Mouse (Mus musculus) cerebellum, adult 2 months (tissue): ENCODE measurements around the gene Mgl2. TPM values are rescaled to one million over a fixed set of nuclear protein-coding genes. Genes with fewer than 3 reads are reported as not detected.

ENCODE experiments used
- DNase-seq, 2 experiments: peaks; one replicate each; pipeline ENCODE4 v3.0.0; 2021
- H3K27ac ChIP-seq: fragments of 200-500 bp; 2 replicates; pipeline ENCODE4 v1.5.1; 2012; ENCODE audit warnings: low read length, control low read depth, inconsistent platforms; ENCODE audit not compliant: insufficient read depth
- H3K27me3 ChIP-seq: fragments of 200-500 bp; 2 replicates; pipeline ENCODE4 v1.6.1; 2012; ENCODE audit warnings: inconsistent platforms, mild to moderate bottlenecking, low read length, moderate library complexity; ENCODE audit not compliant: control insufficient read depth, insufficient read depth
- H3K4me1 ChIP-seq: fragments of 200-500 bp; 2 replicates; pipeline ENCODE4 v1.6.1; 2011; ENCODE audit warnings: low read length; ENCODE audit not compliant: control insufficient read depth, insufficient read depth
- H3K4me3 ChIP-seq: fragments of 200-500 bp; replicated peaks from 2 replicates; pipeline ENCODE3; 2011; ENCODE audit warnings: mild to moderate bottlenecking, low read depth, low read length, control low read depth; ENCODE audit not compliant: insufficient read depth
- CTCF ChIP-seq: fragments of 200-500 bp; IDR thresholded peaks from 2 replicates; pipeline ENCODE4 v1.5.1; 2011; ENCODE audit warnings: low read depth, mild to moderate bottlenecking, control low read depth, low read length, moderate library complexity, borderline replicate concordance; ENCODE audit not compliant: insufficient read depth
- POLR2A ChIP-seq: fragments of 200-500 bp; IDR thresholded peaks from 2 replicates; pipeline ENCODE4 v1.6.1; 2011; ENCODE audit warnings: low read length, control low read depth, borderline replicate concordance; ENCODE audit not compliant: insufficient read depth
- WGBS: fragments of 180-500 bp; shearing (Covaris S2); methylation state at CpG from one replicate; pipeline ENCODE4 v1.1.7; 2018; 5-methylcytosine and 5-hydroxymethylcytosine counted together
- polyA plus RNA-seq: library from polyadenylated mRNA; depleted of rRNA; stranded (reverse); fragments of >200 nt; gene quantifications from 2 replicates; pipeline ENCODE4 v1.2.3, GENCODE M21; 2012; rRNA removed

Gene Mgl2
- 2.4 and 2.5 TPM in 2 replicates for polyA plus RNA-seq

DNA sequence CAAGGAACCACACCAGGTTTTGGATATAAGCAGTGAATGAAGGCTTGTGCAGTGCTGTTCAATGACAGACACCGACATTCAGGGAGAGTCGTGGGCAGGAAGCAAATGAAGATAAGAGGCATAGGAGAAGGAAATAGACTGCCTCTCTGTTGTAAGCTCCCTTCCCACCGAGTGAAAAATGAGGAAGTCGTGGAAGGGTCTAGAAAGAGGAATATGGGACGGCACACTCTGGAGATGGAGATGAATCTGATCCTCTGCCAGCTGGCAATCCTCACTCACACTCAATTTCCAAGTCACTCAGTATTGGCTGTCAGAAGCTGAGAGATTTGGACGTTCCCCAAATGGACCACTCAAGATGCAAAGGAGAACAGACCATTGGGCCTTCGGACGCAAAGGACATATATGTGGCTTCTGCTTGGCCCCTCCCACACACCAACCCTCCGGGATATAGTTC is at the start of gene Mgl2:
Gene Mgl2, plus strand, starts transcription at position 404 of the 454 bp plus-strand sequence.
- no peaks in the 10 kb centered on the region for H3K27me3 ChIP-seq
- no peak for DNase-seq
- no peak within 1 kb of the TSS for H3K4me3 ChIP-seq
- no peak for TF ChIP-seq POLR2A
- TF ChIP-seq CTCF = no peak
- 35% methylated on average over 9 of the region's 9 CpGs for WGBS
- no peaks in the 10 kb centered on the region for H3K4me1 ChIP-seq
- H3K27ac ChIP-seq = no peak within 1 kb of the TSS

DNA sequence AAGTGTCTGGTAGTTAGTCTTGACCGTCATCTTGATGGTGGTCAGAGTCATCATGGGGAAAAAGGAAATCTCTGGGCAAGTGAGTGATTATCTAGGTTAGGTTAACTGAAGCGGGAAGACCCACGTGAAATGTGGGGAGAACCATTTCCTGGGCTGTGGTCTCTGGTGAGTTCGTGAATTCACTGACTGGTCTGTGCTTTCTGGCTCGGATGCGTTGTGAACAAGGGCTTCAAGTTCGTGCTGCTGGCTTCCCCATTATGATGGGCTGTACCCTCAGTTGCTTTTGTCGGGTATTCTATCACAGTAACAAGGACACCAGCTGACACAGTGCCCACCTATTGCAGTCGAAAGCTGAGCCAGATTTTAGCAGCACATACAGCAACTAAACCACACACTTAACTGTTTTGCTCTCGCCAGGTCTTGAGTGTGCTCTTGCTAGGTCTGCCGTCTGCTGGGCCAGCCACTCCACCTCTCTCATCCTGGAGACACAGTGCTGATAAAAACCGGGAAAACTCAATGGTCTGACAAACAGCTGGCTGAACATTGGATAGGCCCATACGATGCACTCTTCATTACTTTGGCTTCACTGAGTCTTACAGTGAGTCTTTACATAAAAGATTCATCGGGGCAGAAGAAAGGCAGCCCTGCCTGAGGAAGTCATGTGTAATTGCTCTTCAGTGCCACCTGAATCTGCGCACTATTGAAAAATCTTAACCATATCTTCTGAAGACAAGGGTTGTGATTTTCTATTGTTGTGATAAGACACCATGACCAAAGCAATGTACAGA is 49.1 kb upstream of the Mgl2 start:
- no peaks in the 10 kb centered on the region for H3K4me1 ChIP-seq
- TF ChIP-seq POLR2A = no peak
- TF ChIP-seq CTCF = no peak
- H3K27me3 ChIP-seq = no peaks in the 10 kb centered on the region
- DNase-seq = no peak
- no peak overlapping the region for H3K4me3 ChIP-seq
- H3K27ac ChIP-seq = no peak overlapping the region
- WGBS = 71% methylated on average over 15 of the region's 15 CpGs

DNA sequence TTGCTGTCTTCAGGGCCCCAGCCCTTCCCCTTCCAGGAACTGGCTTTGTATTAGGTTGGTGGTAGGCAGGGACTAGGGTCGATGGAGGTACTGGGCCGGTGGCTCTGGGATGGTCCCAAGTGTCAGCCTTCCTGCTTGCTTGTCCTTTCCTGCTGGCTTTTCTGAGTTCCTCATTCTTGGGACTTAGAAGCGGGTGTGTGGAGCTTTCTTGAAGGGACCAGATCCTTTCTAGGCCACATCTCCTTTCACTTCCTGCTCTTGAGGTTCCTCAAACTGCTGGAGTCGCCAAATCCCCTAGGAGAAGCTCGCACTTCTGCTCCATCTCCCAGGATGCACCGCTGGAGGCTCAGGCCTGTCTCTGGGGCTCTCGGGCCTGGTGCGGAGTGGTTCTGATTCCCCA is 45.6 kb upstream of the Mgl2 start:
- Histone ChIP-seq H3K4me3 (no peak overlapping the region), H3K27ac (no peak overlapping the region), H3K27me3 (no peaks in the 10 kb centered on the region), H3K4me1 (no peaks in the 10 kb centered on the region)
- no peak for DNase-seq
- 79% methylated on average over 8 of the region's 8 CpGs for WGBS
- TF ChIP-seq POLR2A (no peak), CTCF (no peak)

DNA sequence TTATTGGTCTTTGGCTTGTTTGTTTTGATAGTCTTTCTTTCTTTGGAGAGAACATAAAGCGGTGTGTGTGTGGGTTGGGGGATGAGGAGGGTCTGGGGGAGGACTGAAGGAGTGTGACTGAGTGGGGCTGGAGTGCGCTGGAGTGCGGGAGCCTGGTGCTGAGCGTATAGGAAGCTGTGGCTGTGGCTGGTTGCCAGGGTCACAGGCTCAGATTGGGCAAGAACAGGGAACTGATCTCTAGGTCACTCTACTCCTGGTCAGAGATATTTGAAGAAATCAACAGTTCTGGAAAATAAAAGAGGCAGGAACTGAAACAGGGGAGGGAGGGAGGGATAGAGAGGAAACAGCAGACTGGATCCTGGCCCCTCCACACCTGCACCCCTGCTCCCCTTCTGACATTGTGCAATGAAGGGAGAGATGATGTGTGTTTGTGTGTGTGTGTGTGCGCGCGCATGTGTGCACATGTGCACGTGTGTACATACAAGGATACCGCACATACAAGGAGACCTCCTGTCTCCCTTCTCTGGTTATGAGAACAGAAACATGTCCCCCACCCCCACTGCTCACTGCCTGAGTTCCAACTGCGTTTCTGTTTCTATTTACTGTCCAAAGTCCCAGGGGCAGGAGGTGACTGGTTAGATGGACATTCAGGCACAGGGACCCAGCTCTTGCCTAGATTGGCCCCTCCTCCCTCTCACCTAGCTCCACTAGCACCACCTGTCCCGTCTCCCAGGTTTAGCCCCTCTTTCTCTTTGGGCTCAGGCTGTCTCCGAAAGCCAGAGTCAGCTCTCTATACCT is 37.9 kb upstream of the Mgl2 start, which contains the start of gene Asgr2:
Gene Asgr2, plus strand, starts transcription at position 659 of the 798 bp plus-strand sequence.
- TF ChIP-seq CTCF (no peak), POLR2A (no peak)
- WGBS = 70% methylated on average over 12 of the region's 12 CpGs
- Histone ChIP-seq H3K4me3 (no peak within 1 kb of the TSS), H3K27ac (no peak within 1 kb of the TSS), H3K4me1 (no peaks in the 10 kb centered on the region), H3K27me3 (no peaks in the 10 kb centered on the region; the same call in 1 of the 2 replicates)
- no peak for DNase-seq

DNA sequence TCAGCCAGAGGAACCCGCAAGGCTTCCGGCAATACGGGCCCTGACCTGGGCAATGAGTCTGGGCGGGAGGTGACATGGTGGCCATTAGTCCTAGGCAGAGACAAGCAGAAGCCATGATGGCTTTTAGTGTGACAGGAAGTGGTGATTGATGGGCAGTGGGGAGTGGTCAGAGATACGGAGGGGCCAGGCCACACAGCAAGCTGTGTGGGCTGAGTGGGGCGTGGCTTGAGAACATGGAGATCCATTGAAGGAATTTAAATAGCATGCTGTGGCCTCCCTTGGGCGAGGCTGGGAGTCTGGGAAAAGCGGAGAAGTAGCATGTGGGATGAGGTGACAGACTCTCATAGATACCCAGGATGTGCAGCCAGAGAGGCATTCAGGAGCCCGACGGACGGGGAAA is 32.7 kb upstream of the Mgl2 start:
- H3K27me3 ChIP-seq = no peaks in the 10 kb centered on the region
- no peak overlapping the region for H3K27ac ChIP-seq
- TF ChIP-seq CTCF (no peak), POLR2A (no peak)
- DNase-seq = no peak
- no peak overlapping the region for H3K4me3 ChIP-seq
- no peaks in the 10 kb centered on the region for H3K4me1 ChIP-seq
- WGBS = 70% methylated on average over 11 of the region's 11 CpGs

DNA sequence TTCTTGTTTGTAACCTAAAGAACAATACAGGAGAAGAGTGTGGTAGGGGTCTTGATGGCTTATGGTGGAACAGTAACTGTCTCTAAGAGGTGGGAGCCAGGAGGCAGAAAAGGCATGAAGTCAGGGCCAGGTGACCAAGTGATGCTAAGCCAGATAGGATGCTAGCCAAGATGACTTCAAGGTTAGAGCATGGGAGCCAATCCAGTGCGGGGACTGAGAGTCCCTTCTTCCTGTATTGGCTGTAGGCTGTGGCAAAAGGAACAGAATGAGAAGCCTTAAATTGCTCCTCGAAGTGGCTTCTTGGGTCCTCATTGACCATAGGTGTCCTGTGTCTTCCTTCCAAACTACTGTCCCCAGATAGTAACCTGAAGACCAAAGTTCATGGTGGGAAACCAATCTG is 31.0 kb upstream of the Mgl2 start:
- no peak for DNase-seq
- WGBS = 84% methylated on average over 2 of the region's 2 CpGs
- TF ChIP-seq POLR2A (no peak), CTCF (no peak)
- H3K4me1 ChIP-seq = no peaks in the 10 kb centered on the region
- no peak overlapping the region for H3K27ac ChIP-seq
- no peaks in the 10 kb centered on the region for H3K27me3 ChIP-seq
- no peak overlapping the region for H3K4me3 ChIP-seq

DNA sequence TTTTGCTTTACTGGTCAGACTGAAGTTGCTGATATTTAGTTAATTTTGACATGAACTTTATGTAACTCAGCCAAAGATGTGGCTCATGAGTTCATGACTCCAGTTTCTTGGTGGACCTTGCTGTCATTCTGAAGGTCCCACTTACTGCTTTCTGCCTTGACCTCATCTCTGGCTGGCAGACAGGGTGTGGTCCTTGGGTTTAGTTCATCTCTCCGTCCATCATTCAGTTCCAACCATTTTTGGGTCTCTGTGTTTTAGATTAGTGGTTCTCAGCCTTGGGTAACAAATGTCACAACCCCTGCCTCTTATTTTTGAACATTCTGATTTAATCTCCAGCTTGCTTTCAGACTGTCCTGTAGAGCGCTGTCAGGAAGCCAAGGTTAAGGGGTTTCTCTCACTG is 30.3 kb upstream of the Mgl2 start:
- TF ChIP-seq POLR2A (no peak), CTCF (no peak)
- no peak for DNase-seq
- 80% methylated on average over 2 of the region's 2 CpGs for WGBS
- Histone ChIP-seq H3K27me3 (no peaks in the 10 kb centered on the region), H3K4me3 (no peak overlapping the region), H3K27ac (no peak overlapping the region), H3K4me1 (no peaks in the 10 kb centered on the region)

DNA sequence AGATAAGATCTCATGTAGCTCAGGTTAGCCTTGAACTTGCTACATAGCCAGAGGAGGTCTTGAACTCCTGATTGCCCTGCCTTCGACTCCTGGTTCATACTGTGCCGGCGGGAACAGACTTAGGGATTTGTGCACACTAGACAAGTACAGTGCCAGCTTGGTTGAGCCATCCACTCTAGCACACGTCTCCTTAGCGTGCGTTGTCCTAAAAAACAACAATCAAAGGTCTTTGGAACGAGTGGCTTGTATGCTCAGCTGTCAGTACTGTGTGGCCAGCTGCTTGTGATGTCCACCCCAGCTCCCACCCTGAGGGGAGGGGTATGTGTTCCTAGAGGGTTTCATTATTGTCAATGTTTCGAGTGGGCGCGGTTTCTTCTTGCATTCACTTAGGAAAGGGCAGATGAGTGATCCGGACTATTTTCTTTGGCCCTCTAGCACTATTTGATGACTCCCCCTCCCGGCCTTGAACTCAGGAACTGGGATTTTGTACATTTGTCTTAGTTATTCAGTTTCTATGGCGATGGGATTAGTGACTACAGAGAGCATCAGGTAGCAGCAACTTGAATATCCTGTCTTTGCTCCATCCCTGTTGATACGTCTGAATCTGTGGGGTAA is 26.3 kb upstream of the Mgl2 start:
- DNase-seq = no peak
- 78% methylated on average over 14 of the region's 14 CpGs for WGBS

More for the DNA sequence above, 26.3 kb upstream of the Mgl2 start:
- Histone ChIP-seq H3K27ac (no peak overlapping the region), H3K27me3 (no peaks in the 10 kb centered on the region), H3K4me3 (no peak overlapping the region), H3K4me1 (no peaks in the 10 kb centered on the region)
- TF ChIP-seq POLR2A (no peak), CTCF (no peak)
